Mouse (Mus musculus) adrenal gland, postnatal 25 days (tissue): ENCODE data around the gene Tek. TPM values are rescaled to one million over a fixed set of nuclear protein-coding genes. Genes with fewer than 3 reads are reported as not detected.
A peak's percentile ranks its signal among the peaks of the same experiment; 100 is the strongest.
"Not testable (repeated sequence)": the region's sequence is repeated elsewhere in the genome, so short reads cannot be mapped to it uniquely, and the experiment has no call there.

Source experiments
- DNase-seq: peaks from one replicate; pipeline ENCODE4 v3.0.0; 2021; ENCODE audit warnings: mixed read lengths
- long read RNA-seq: library from polyadenylated mRNA; stranded (forward); transcript quantifications from one replicate; pipeline ENCODE4 v2.0.0, GENCODE M21; 2021
- total RNA-seq: library from RNA; stranded (reverse); gene quantifications from 2 replicates; pipeline ENCODE4 v1.2.3, GENCODE M21; 2021

Gene Tek
- total RNA-seq, result 47.1 TPM in 2 replicates
- long read RNA-seq, full-length matches to known transcripts, result 11 of 21 reads
- long read RNA-seq, partial matches to known transcripts, result 8 of 21 reads
- long read RNA-seq, other reads (novel, unspliced or antisense), result 2 of 21 reads

DNA sequence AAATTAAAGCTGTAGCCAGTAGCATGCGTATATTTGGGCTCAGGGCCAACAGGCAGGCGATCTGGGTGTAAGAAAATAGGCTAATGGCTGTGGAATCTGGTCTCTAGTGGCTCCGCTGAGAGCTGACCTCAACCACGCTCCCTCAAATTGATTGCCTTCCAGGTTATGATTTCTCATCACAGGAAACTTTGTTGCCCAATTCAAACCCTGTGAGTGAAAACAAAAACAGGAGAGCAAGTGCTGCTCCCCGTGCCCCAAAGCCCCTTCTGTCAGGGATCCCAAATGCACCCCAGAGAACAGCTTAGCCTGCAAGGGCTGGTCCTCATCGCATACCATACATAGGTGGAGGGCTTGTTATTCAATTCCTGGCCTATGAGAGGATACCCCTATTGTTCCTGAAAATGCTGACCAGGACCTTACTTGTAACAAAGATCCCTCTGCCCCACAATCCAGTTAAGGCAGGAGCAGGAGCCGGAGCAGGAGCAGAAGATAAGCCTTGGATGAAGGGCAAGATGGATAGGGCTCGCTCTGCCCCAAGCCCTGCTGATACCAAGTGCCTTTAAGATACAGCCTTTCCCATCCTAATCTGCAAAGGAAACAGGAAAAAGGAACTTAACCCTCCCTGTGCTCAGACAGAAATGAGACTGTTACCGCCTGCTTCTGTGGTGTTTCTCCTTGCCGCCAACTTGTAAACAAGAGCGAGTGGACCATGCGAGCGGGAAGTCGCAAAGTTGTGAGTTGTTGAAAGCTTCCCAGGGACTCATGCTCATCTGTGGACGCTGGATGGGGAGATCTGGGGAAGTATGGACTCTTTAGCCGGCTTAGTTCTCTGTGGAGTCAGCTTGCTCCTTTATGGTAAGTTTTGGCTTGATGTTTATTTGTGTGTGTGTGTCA is at the start of gene Tek:
Tek (plus strand) TSS at position 452 of the 894 bp plus-strand sequence.
- no peak for DNase-seq

DNA sequence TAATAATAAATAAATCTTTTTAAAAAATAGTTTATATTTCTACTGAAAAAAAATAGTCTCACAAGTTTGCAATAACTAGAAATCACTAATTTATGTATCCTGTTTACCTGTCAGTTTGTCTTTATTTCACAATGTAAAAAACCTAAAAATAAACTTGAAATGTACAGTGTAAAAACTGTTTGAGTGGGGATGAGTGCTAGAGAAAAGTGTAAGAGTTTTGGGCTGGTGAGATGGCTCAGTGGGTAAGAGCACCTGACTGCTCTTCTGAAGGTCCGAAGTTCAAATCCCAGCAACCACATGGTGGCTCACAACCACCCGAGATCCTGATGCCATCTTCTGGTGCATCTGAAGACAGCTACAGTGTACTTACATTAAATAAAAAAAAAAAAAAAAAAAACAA is 49.3 kb upstream of the Tek start:
- not testable (repeated sequence) for DNase-seq

DNA sequence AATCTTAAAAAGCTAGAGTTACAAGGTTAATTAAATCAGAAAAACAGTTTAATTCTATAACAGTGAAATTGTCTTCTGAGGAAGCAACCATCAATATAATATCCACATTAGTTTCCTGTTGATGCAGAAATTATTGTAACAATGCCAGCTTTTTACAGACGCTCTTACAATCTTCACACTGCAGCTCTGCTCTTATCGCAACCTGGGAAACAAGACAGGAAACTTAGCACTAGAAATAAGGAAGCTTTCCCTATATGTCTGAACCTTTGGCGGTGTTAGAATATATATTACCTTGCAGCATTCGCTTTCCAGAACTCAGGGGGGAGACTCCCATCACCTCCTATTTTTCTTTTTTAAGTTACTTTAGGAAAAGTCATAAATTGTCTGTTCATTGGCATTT is 48.0 kb upstream of the Tek start:
- no peak for DNase-seq

DNA sequence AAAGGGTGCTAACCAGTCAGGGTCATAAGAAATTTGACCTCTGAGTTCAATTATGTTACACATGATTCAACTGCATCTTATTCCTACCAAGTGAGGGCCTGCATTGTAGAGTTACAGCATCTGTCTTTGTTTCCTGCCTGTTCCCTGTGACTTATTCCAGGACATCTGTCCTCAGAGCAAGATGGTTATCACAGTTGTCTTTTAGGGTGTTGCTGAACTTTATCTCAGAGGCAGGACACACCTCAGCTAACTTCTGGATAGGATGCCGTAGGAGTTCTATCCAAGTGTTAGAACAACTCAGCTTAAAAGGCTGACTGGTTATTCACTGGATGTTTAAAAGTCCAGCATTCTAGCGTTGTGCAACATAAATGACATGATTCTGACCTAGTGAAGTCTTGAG is 46.9 kb upstream of the Tek start:
- DNase-seq, result no peak

DNA sequence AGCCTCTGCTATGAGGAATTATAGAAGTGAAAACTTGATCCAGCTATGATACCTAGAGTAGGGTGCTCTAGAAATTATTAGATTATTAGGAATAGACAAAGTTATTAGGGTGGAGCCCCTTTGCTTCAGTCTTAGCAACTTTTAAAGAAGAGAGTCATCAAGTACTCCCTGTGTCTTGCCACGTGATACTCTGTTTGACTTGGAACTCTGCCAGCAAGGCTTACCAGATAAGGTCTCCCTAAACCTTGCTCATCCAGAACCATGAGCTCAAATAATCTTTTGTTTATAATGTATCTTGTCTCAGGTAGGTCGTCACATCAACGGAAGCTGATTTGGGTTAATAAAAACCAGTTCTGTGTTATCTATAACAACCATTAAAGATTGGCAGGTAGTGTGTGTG is 42.7 kb upstream of the Tek start:
- DNase-seq, result no peak

DNA sequence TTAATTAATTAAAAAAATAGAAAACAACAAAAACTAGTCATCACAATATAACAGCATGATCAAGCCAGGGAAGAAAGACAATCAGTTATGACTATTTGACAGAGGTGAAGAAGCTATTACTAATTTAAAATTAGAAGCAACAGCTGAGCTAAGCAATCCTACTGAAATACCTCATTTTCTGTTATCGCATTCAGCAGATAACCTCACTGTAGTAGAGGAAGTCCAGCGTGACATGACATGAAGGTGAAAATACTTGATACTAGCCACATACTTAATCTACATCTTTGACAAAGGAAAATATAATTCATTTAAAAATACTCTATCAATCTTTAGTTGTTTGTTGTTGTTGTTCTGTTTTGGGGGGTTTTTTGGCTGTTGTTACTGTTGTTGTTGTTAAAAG is 28.1 kb upstream of the Tek start:
- DNase-seq, result no peak

DNA sequence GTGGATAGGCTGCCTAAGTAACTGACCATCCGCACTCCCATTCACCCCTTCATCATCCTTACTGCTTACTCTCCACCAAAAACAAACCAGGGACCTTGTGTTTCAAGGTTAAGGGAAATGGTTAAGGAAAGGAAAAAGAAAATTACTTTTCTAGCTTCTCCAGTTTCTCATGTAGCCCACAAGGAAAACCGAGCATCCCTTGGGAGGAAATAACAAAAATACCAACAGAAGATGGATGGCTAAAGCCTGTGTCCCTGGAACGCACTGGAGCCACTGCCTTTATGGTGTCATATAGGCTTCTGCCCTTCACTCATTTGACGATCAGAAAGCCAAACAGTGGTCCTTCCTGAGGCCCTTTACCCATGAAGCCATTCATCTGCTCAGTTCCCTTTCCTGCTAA is 27.7 kb upstream of the Tek start:
- no peak for DNase-seq

DNA sequence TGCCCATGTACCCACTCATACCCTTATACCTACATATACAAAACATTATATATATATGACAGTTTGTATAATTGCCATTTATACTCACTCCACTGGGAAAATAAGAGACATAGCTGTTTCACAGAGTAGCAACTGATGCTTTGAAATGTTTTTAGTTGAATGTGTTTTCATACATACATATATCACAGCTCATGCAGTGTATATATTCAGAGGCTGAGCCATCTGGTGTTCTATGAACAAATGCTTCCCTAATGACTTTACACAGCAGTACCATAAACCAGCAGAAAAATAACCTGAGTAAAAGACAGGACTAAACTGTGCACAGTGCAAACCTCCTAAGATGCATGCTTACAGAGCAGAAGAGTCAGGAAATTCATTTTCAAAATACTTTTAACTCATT is 25.3 kb upstream of the Tek start:
- DNase-seq, result no peak

DNA sequence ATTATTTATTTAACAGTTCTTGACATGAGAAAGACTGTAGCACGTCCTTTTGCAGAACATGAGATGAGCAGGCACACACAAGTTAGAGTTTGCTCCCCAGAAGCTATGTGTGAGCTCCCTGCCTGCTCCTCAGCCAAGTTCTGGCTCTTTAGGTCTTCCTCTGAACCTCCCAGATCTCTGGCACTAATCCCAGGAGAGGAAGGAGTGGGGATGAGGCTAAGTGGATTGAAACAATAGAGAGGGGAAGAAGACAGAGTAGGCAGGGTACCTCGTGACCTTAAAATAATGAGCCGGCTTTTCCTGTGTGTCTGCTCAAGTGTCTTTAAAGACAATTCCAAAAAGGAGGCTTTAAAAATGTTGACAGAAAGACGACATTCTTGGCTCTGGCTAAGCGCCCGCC is 23.9 kb upstream of the Tek start:
- DNase-seq, result no peak

DNA sequence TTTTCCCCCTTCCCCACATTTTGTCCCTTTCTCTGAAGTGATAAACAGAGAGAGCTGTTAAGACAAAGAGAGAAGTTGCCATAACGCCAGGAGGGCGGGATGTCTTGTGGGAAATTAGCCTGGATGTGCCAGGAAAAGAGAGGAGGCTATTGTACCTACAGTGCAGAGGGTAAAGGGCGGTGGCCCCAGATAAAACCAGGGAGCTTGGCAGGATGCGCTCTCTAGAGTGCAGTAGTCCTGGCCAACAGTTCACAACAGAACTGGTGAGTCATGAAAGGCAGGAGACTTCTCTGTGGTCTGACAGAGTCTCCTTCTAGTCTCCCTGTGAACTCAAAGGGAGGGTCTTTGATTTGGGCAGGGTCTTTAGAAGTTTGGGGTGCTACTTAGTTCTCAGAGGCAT is 13.3 kb upstream of the Tek start:
- no peak for DNase-seq

DNA sequence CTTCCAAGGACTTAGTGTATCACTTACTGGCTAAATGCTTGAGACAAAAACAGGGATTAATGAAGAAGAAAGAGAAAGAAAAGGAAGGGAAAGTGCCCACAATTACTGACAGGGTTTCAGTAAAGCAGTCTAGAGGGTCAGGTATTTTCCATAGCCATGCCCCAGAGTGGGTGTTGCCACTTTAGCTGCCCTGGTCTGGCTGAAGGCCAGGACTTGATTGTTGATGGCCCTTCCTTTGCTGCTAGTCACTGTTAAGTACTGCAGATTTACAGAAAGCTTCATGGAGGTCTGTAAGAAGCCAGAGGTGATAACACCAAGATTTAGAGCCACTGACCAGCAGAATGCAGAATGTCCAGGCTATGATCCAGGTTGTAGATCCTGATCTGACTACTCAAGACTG is 6.4 kb upstream of the Tek start:
- DNase-seq, result no peak

DNA sequence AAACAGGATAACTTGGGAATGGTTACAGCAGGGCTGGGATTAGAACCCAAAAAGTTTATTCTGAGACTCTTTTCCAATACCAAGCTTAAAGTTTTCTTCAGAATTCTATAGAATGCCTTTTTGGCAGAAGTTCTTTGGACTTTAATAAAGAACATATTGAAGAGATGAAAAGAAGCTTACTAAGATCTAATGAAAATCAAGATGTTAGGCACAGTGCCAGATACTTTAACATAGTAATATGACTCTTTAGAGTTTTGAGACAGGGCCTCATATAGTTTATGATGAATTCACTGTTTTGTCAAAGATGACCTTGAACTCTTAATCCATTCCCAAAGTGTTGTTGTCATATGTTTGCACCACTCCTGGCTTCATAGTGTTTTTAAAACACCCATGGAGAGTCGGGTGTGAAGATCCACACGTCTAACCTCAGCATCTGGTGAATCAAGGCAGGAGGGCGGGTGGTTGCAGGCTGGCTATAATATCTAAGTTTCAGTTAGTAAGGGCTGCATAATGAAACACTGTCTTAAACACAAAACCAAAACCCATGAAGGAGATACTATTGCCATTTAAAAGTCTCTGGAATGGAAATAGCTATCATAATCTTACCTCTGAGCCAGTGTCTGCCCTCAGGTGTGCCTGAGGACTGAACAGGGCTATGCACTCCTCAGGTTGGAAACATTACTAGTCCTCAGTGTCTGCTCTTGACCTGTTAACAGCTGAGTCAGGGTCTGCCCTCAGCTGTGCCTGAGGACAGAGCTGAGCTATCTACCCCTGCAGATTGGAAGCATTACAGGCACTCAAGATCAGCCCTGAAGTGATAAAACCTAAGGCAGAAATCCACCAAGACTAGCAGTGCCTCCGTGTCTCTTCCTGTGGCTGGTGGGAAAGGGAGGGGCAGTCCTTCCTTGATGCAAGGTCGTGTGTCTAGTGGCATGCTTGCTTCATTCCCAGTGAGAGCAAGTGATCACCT is 1.5 kb upstream of the Tek start:
- no peak for DNase-seq

DNA sequence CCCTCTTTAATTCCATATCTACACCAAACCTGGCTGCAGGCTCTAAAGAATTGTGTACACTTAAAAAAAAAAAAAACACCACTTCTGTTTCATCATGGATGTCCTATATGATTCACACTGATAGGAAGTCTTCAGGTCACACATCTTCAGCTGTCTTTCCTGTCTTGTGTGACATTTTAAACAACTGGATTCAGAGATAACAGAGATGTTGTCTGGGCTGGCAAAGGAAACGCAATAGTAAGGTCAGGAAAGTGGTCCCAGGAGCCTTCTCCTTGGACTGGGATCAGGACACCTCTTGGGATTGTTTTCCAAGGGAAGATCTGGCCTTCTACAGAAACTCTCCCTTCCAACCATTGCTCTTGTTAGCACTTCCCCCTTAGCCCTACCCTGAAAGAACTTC is 2.7 kb downstream of the Tek start:
- DNase-seq, result no peak

DNA sequence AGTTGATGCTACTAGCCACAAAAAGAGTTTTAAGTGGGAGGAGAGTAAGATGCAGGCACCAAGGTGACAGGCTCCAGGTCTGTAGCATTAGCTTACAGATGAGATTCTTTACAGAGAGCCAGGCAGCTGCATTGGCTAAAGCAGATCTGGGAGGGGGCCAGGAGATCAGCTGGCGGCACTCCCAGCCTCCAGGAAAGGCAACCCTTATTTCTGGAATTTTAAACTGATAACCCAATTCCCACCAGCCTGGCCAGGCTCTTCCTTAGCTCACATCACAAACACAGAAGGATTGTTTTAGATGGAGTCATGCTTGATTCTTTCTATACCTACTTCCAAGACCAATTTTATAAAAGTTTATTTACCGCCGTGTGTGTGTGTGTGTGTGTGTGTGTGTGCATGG is 6.7 kb downstream of the Tek start:
- DNase-seq, result no peak

DNA sequence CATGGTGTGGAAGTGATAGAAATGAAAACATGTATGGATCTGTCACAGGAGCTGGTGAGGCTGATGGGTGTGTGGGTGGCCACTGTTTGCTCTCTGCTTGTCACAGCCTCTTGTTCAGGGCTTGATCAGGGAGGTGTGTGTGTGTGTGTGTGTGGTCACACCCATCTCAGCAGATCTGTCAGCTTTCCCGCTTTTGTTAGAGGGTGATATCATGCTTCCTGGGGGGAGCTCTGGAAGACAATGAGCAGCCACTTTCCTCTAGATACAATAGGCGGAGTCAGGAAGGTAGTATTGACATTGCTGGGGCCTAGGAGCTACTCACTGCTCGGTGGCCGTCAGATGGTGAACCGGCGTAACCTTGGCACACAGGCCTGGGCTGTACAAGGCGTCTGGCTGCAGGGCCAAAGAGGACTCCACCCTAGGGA is 7.3 kb downstream of the Tek start:
- peak; percentile 36 for DNase-seq

DNA sequence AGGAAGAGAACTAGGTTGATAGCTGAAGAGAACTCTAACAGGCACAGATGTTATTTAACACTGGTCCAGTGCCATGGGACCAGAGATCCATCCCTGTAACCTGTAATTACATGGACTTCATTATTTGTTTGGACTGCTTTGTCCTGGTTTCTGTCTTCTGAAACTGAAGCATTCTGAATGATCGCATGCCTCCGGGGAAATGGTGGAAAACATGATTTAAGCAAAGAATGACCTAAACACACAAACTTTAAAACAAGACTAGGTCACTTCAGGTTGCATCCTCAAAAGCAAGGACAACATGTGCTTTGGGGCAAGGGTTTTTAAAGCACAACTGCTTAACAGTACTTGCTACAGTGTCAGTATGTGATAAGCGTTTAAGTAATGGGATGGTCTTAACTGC is 8.2 kb downstream of the Tek start:
- no peak for DNase-seq

DNA sequence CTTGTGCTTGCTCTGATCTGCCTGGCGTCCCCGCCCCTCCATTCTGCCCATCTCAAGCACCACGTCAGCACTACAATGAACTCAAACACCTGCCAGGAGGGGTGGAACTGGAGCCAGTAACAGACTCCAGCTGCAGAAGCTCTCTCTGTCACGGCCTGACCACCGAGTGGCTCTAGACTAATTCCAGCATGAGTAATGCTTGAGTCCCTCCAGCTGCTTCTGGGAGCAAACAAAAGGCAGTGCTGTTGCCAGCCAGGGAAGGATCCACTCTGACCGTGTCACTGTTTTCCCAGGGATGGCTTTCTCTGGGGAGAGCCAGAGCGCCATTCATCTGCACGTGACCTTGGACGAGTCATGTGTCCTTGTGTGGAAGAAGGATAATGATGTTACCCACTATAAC is 13.4 kb downstream of the Tek start:
- DNase-seq, result peak; percentile 10

DNA sequence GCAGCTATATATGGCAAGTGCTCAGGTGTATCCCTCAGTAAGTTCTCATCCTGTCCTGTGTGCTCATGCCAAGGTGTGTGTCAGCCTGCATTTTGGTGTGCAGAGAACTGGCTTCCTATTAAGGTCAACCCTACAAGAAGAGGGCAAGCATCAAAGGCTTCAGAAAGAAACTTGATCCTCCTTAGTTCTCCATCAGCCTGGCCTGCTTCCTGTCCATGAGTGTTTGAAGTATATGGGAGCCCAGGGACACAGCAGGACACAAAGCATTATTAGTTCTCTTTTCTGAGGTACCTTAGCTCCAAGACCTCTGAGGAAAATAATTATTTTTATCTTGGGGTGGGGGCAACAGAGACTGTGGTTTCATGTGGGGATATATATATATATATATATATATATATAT is 26.1 kb downstream of the Tek start:
- DNase-seq, result no peak

DNA sequence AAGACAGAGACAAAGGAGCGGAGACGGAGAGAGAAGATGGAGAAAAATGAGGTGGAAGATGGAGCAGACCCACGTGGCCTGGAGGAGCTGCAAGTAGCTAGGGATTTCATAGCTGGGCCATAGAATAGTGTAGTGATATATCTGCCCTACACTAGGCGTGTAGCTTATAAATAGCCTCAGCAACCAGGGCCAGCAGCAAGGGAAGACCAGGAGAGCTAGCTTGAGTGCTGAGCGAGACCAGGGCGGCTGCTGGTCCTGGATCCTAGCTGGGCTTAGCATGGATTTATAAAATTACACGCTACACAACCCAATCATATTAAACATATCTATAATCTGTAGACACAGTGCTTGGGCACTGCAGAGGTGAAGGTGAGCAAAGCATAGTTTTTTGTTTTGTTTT is 27.1 kb downstream of the Tek start:
- DNase-seq, result no peak

DNA sequence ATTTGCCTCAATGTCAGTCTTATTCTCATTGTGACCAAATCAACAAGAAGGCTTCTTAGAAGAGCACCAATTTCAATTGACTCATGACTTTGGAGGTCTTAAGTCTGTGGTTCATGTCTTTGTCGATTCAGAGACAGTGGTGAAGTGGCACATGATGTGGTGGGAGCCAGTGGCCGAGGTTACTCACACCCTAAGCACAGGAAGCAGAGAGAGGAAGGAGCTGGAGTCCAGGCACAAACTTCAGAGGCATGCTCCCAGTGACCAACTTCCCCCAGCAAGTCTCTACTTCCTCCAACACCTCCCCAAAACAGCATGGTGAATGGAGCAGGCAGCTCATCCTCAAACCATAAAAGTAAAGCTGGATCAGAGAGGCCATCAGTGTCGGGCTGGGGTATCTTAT is 29.5 kb downstream of the Tek start:
- no peak for DNase-seq

DNA sequence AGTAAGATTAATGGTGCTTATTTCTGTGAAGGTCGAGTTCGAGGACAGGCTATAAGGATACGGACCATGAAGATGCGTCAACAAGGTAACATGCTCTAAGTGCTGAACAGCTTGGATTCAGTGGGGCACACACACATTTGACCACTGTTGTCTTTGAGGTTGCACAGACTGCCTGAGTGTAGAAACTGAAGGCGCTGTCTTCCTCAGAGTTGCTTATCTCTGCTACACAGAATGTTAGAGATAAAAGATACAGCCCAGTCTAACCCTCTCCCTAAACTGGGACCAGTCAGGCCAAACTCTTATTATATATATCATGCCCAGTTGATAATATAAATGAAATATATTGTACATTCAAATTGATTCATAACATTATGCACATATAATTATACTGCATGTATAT is 42.0 kb downstream of the Tek start:
- no peak for DNase-seq

DNA sequence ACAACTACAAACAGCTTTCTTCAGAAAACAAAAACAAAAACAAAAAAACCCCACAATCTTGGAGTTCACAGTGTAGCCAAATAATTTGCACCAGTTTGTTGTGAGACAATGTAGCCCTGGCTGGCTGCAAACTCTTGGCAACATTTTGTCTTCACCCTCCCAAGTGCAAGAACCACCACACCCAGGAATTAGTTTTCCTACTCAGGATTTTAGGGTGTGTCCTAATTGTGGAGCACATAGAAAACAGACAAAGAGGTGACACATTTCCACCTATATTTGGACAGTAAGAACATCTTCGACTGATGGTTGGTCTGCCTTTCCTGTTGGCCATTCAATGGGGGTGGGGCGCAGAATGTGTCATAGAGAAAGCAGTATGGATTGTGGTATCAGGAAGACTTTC is 46.8 kb downstream of the Tek start:
- DNase-seq, result no peak

DNA sequence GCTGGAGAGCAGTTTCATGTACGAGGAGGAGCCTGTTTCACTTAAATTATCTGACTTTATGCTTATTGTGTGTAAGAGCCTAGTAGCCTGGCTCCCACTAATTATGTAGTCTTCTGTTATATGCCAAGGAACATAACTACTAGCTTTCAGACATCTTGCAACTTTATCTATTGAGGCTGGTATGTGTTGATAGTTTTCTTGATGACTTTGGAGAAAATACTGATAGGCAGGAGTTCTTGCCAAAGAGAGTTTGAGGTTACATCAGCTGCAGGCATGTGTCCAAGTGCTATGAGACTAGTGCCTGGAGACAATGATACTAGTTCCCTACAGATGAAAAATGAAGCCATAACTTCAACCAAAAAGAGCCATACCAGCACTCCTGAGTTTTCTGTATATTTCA is 64.1 kb downstream of the Tek start:
- no peak for DNase-seq
